Mouse (Mus musculus) liver, embryonic 11.5 days (tissue): ENCODE measurements around the gene Eif4e. TPM values are rescaled to one million over a fixed set of nuclear protein-coding genes. Genes with fewer than 3 reads are reported as not detected.

ENCODE experiments used
- ATAC-seq: fragments of 200-750 bp; cut with Nextera tagmentation; replicated peaks from 2 replicates; pipeline ENCODE4 v1.8.0; 2017; ENCODE audit warnings: moderate number of reproducible peaks, mild to moderate bottlenecking, moderate TSS enrichment, moderate library complexity; ENCODE audit not compliant: low FRiP score
- DNase-seq: peaks from one replicate; pipeline ENCODE4 v3.0.0-alpha.2; 2017; ENCODE audit warnings: low spot score
- H3K27ac ChIP-seq: fragments of 300-500 bp; sonication (generic); 2 replicates; pipeline ENCODE4 v1.5.1; 2014; ENCODE audit warnings: mild to moderate bottlenecking, low read depth, low read length, control low read depth
- H3K27me3 ChIP-seq: fragments of 300-500 bp; sonication (generic); replicated peaks from 2 replicates; pipeline ENCODE4 v1.6.1; 2014; ENCODE audit warnings: low read length, mixed read lengths; ENCODE audit not compliant: control insufficient read depth, insufficient read depth
- H3K36me3 ChIP-seq: fragments of 300-500 bp; sonication (generic); 2 replicates; pipeline ENCODE4 v1.6.1; 2014; ENCODE audit warnings: mild to moderate bottlenecking, low read length, moderate library complexity, mixed read lengths; ENCODE audit not compliant: control insufficient read depth, insufficient read depth
- H3K4me1 ChIP-seq: fragments of 300-500 bp; sonication (generic); replicated peaks from 2 replicates; pipeline ENCODE4 v1.6.1; 2014; ENCODE audit warnings: low read length, mixed read lengths; ENCODE audit not compliant: control insufficient read depth, insufficient read depth
- H3K4me2 ChIP-seq: fragments of 300-500 bp; sonication (generic); 2 replicates; pipeline ENCODE4 v1.6.1; 2014; ENCODE audit warnings: mild to moderate bottlenecking, control low read depth, moderate library complexity
- H3K4me3 ChIP-seq: fragments of 300-500 bp; sonication (generic); 2 replicates; pipeline ENCODE4 v1.5.1; 2014; ENCODE audit warnings: low read depth, low read length, control low read depth
- H3K9ac ChIP-seq: fragments of 300-500 bp; sonication (generic); 2 replicates; pipeline ENCODE4 v1.6.1; 2014; ENCODE audit warnings: low read depth, low read length, control low read depth
- H3K9me3 ChIP-seq: fragments of 300-500 bp; sonication (generic); 2 replicates; pipeline ENCODE4 v1.6.1; 2016; ENCODE audit warnings: low read length, inconsistent platforms, mixed read lengths; ENCODE audit not compliant: control insufficient read depth
- WGBS: fragments of 180-500 bp; shearing (Covaris S2); extraction: QIAGEN DNeasy Blood & Tissue Kit; methylation state at CpG from one replicate; pipeline ENCODE4 v1.1.7; 2014; 5-methylcytosine and 5-hydroxymethylcytosine counted together
- polyA plus RNA-seq: library from polyadenylated mRNA; unstranded; fragments of >200 nt; fragmentation: Nextera tagmentation; extraction: Ambion mirVana; gene quantifications from 2 replicates; pipeline ENCODE4 v1.2.1, GENCODE M21; 2014

Gene Eif4e
- polyA plus RNA-seq, 1 experiment from 2014 or later, result 442 TPM

DNA sequence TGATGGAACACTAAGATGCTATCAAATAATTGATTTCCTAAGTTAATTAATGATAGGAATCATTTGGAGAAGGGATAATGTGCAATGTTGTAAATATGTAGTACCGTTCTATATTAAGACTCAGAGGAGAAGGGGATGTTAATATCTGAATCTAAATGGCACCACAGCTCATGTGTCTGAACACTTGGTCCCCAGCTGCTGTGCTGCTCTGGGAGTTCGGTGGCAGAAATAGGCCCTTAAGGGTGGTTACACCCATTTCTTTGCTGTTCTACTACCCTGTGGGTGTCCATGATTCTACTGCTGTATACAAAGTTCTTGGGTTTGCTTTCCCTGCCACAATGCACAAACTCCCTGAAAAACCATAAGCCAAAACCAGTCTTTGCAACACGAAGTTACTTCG, 61.2 kb downstream of the Eif4e start:
- Histone ChIP-seq H3K9ac (no peak overlapping the region), H3K4me2 (no peak overlapping the region), H3K4me1 (no peaks in the 10 kb centered on the region), H3K27me3 (no peaks in the 10 kb centered on the region), H3K36me3 (no peaks in the 10 kb centered on the region), H3K9me3 (no peaks in the 10 kb centered on the region), H3K27ac (no peak overlapping the region), H3K4me3 (no peak overlapping the region)
- DNase-seq (no peak), ATAC-seq (no peak)
- WGBS, result 91% methylated on average over 4 of the region's 4 CpGs

DNA sequence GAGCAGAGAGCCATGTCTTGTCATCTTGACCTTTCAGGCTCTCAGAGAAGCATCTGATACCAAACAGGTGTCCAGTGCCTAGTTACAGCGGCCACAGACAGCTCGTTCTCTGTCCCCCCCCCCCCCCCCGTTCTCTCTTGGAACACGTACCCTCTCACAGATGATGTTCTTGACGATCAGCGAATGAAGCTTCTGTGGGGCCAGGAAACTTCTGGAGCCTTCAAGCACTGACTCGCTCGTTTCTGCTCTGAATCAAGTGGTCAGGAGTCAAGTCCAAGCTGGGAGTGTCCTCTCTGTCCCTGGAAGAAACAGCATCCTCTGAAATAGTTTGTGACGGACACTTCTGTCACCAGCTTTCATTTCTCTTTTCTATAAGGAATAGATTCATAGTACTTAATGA, 62.0 kb downstream of the Eif4e start:
- ATAC-seq (no peak), DNase-seq (no peak)
- 78% methylated on average over 9 of the region's 9 CpGs for WGBS
- H3K4me1 ChIP-seq, result no peaks in the 10 kb centered on the region
- no peak overlapping the region for H3K4me2 ChIP-seq
- H3K9me3 ChIP-seq, result no peaks in the 10 kb centered on the region
- no peaks in the 10 kb centered on the region for H3K36me3 ChIP-seq
- H3K4me3 ChIP-seq, result no peak overlapping the region
- H3K27ac ChIP-seq, result no peak overlapping the region
- no peaks in the 10 kb centered on the region for H3K27me3 ChIP-seq
- no peak overlapping the region for H3K9ac ChIP-seq

DNA sequence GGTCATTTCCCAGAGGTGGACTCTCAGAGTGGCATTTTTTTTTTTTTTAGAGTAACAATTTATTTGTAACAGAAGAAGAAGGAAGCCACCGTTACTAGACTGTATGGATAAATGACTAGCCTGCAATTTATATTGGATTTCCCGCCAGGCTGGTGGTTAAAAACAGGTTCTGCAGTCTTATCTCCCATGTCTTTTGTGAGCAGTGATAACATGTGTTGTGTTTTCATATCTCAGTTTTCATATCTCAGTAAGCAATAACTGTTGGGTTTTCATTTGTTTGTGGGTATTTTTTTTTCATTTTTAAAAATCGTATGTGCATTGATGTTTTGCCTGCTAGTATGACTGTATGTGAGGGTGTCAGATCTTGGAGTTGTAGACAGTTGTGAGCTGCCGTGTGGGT, 65.0 kb downstream of the Eif4e start:
- H3K9ac ChIP-seq, result no peak overlapping the region
- no peak overlapping the region for H3K27ac ChIP-seq
- H3K9me3 ChIP-seq, result no peaks in the 10 kb centered on the region
- H3K4me3 ChIP-seq, result no peak overlapping the region
- ATAC-seq (no peak), DNase-seq (no peak)
- no peaks in the 10 kb centered on the region for H3K36me3 ChIP-seq
- H3K4me1 ChIP-seq, result no peaks in the 10 kb centered on the region
- 85% methylated on average over 4 of the region's 4 CpGs for WGBS
- no peak overlapping the region for H3K4me2 ChIP-seq
- no peaks in the 10 kb centered on the region for H3K27me3 ChIP-seq

DNA sequence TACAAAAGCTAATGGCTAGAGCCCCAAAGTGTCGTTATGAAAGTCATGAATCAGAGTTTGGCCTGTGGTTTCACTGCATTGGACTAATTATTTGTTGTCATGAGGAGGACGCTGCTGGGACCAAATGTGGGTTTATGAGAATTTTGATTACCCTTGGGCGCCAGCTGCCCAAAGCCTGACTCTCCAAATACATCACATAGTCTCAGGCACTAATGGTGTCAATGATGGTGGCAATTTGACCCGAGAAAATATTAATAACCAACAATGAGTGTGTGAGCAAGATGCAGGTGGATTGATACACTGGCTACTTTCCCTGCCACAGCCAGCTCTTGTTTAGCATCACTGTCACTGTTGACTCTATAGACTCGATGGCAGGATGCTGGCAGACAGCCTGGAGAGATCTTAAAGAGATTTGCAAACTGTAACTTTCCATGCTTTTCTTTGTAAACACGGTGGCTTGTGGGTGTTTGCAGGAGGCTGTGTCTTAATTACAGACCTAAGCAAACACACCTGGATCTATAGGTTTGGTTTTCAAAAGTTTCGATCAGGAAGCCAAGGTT, 65.9 kb downstream of the Eif4e start:
- no peaks in the 10 kb centered on the region for H3K4me1 ChIP-seq
- no peak overlapping the region for H3K9ac ChIP-seq
- WGBS, result 77% methylated on average over 7 of the region's 7 CpGs
- no peak overlapping the region for H3K4me2 ChIP-seq
- DNase-seq (no peak), ATAC-seq (no peak)
- no peaks in the 10 kb centered on the region for H3K9me3 ChIP-seq
- H3K4me3 ChIP-seq, result no peak overlapping the region
- H3K27me3 ChIP-seq, result no peaks in the 10 kb centered on the region
- H3K27ac ChIP-seq, result no peak overlapping the region
- no peaks in the 10 kb centered on the region for H3K36me3 ChIP-seq

DNA sequence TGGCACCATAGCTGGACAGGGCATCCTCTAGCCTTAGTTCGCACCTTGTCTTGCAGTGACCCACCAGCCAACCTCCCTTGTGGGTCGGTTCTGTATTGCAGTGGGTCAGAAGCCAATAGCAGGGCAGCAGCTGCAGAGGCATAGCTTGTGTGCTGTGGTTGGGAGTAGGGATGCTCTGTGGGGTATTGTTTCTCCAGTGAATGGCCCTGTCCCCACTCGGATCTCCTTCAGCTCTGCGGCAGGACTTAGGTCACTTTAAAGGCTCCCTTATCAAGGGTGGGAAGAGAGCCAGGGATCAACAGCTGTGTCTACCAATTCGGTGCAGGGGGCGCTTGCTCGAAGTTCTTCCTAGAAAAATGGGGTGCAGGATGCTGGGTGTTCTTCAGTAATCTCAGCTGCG, 67.2 kb downstream of the Eif4e start:
- H3K27ac ChIP-seq, result no peak overlapping the region
- no peaks in the 10 kb centered on the region for H3K36me3 ChIP-seq
- no peaks in the 10 kb centered on the region for H3K27me3 ChIP-seq
- 78% methylated on average over 8 of the region's 8 CpGs for WGBS
- no peak overlapping the region for H3K4me2 ChIP-seq
- no peak overlapping the region for H3K9ac ChIP-seq
- no peak overlapping the region for H3K4me3 ChIP-seq
- ATAC-seq (no peak), DNase-seq (no peak)
- no peaks in the 10 kb centered on the region for H3K9me3 ChIP-seq
- no peaks in the 10 kb centered on the region for H3K4me1 ChIP-seq

DNA sequence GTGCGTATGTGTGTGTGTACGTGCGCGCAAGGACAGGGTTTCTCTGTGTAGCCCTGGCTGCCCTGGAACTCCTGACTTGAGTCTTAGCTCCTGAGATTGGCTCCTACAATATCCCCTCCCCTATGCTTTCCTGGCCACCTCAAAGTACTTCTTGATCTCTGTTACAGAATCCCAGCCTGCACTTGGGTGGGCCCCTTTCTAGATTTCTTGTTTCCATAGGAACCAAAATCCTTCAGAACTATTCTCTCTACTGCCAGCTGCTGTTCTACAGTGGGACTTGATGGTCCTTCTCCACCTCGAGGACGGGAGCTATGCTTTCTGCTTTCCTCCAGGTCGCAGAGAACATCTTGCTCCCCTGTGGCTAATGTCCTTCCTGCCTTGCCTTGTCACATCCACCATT, 67.9 kb downstream of the Eif4e start:
- H3K9me3 ChIP-seq, result no peaks in the 10 kb centered on the region
- ATAC-seq (no peak), DNase-seq (no peak)
- 80% methylated on average over 7 of the region's 7 CpGs for WGBS
- no peak overlapping the region for H3K4me2 ChIP-seq
- H3K36me3 ChIP-seq, result no peaks in the 10 kb centered on the region
- H3K9ac ChIP-seq, result no peak overlapping the region
- no peak overlapping the region for H3K4me3 ChIP-seq
- no peak overlapping the region for H3K27ac ChIP-seq
- H3K27me3 ChIP-seq, result no peaks in the 10 kb centered on the region
- no peaks in the 10 kb centered on the region for H3K4me1 ChIP-seq

DNA sequence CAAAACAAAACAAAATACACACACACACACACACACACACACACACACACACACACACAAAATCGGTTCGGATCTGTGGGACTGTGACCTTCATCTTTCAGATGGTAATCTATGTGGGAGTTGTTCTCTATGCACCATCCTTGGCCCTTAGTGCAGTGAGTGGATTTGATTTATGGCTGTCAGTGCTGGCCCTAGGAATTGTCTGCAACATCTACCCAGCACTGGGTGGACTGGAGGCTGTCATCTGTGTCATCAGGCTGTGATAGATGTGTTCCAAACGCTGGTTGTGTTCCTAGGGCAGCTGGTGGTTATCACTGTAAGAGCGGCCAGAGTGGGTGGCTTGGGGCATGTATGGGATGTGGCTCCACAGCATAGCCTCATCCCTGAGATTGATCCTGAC, 75.1 kb downstream of the Eif4e start:
- Histone ChIP-seq H3K4me1 (no peaks in the 10 kb centered on the region), H3K9me3 (no peaks in the 10 kb centered on the region), H3K4me3 (no peak overlapping the region), H3K36me3 (no peaks in the 10 kb centered on the region), H3K4me2 (no peak overlapping the region), H3K27ac (no peak overlapping the region), H3K9ac (no peak overlapping the region), H3K27me3 (no peaks in the 10 kb centered on the region)
- DNase-seq, result no peak
- no peak for ATAC-seq
- WGBS, result 74% methylated on average over 4 of the region's 4 CpGs

DNA sequence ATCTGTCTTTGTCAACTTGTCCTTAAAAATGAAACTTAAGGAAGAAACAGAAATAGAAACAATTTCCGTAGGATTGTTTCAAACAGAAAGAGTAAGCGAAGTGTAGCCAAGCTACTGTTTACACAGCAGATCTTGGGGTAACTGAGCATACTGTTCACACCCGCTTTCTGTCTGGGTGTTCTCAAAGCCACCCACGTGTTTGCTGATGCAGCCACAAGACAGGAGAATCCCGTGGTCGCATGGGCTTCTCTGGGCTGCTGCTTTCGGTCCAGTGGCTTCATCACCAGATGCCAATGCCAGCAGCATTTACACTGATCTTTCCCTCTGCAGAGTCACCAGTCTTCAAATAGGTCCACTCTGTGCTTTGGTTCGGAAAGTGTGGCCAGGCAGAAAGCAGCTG, 79.2 kb downstream of the Eif4e start:
- H3K4me2 ChIP-seq, result no peak overlapping the region
- H3K9ac ChIP-seq, result no peak overlapping the region
- no peak overlapping the region for H3K27ac ChIP-seq
- no peaks in the 10 kb centered on the region for H3K9me3 ChIP-seq
- DNase-seq (no peak), ATAC-seq (no peak)
- WGBS, result 69% methylated on average over 8 of the region's 8 CpGs
- H3K4me3 ChIP-seq, result no peak overlapping the region
- no peaks in the 10 kb centered on the region for H3K36me3 ChIP-seq
- no peaks in the 10 kb centered on the region for H3K4me1 ChIP-seq
- H3K27me3 ChIP-seq, result no peaks in the 10 kb centered on the region

DNA sequence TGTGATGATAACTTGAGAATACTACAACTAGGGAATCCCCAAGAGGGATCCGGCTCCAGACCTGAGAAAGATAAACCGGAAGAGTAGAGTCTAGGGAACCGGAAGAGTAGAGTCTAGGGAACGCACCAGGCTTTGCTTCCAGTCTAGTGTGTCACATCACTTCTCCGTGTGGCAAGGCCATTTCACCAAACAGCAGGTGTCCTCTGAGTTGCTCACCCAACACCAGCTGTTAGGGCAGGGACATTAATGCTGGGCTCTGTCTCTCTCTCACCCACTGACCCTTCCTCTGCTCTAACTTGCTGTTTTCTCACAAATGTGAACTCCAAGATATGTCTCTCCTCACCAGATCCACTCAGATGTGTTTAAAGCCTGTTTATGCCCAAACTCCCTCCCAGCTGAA, 82.7 kb downstream of the Eif4e start:
- 84% methylated on average over 5 of the region's 5 CpGs for WGBS
- Histone ChIP-seq H3K27me3 (no peaks in the 10 kb centered on the region), H3K27ac (no peak overlapping the region), H3K36me3 (no peaks in the 10 kb centered on the region), H3K9ac (no peak overlapping the region), H3K4me2 (no peak overlapping the region), H3K9me3 (no peaks in the 10 kb centered on the region), H3K4me1 (peaks cover 14% of the 10 kb centered on the region), H3K4me3 (no peak overlapping the region)
- ATAC-seq (no peak), DNase-seq (no peak)
